Mouse (Mus musculus): ENCODE data around the gene Cdk5rap3.

GRCm38 (mm10) chr11:96910003-96910402 lies 6.3 kb downstream of the Cdk5rap3 start:
- TF ChIP-seq CTCF (IDR thresholded peaks at IDR 0.05; ENCODE audit: low read depth, low read length) (peak; percentile 40; the same call in 1 of the 2 replicates), GATA1 (IDR thresholded peaks at IDR 0.05; ENCODE audit: borderline replicate concordance, low read length) (no peak), TAL1 (conservative IDR thresholded peaks at IDR 0.05; ENCODE audit: low read depth, low read length) (no peak)
